In genomic region chr7:56018972-56019929, GRCm38 (mm10) we compare ENCODE assay signal across 8 mouse cellular contexts. TPM values are rescaled to one million over a fixed set of nuclear protein-coding genes. Genes with fewer than 3 reads are reported as not detected.
DNase-seq lines count a peak whose midpoint lies in the region; ATAC-seq lines count a peak whose summit lies in the region.

No protein-coding gene starts in this region.

- peak overlapping the region; percentile 79 for H3K9ac ChIP-seq in hindbrain, embryonic 11.5 days (ENCODE audit: low read depth, low read length)

- peak overlapping the region; percentile 50 for H3K4me2 ChIP-seq in hindbrain, embryonic 11.5 days (replicated peaks; ENCODE audit: low read depth, low read length)

- no peaks in the 10 kb centered on the region for H3K27me3 ChIP-seq in hindbrain, embryonic 11.5 days (ENCODE audit: control insufficient read depth, insufficient read depth, low read length)

- ATAC-seq in hindbrain, embryonic 11.5 days (ENCODE audit: low FRiP score), result peak; percentile 97

- H3K27ac ChIP-seq in hindbrain, embryonic 11.5 days (ENCODE audit: low read depth, low read length), result peak overlapping the region; percentile 79

- no peaks in the 10 kb centered on the region for H3K36me3 ChIP-seq in hindbrain, embryonic 11.5 days (ENCODE audit: control insufficient read depth, insufficient read depth, low read length)

- H3K4me1 ChIP-seq in hindbrain, embryonic 11.5 days (replicated peaks; ENCODE audit: control insufficient read depth, insufficient read depth, low read length), result no peaks in the 10 kb centered on the region

- WGBS in hindbrain, embryonic 11.5 days, result under 1% methylated on average over 41 of the region's 71 CpGs

- DNase-seq in R1 (ENCODE audit: low read depth, low spot score), result peak; percentile 93
- DNase-seq in cerebellum, postnatal 10 days, result peak; percentile 83 to 89
- DNase-seq in frontal cortex, postnatal 10 days (ENCODE audit: low spot score in 2 of 2), result peak; percentile 28 to 68
- DNase-seq in hindbrain, embryonic 11.5 days (ENCODE audit: low spot score), result peak; percentile 92
- DNase-seq in layer of hippocampus, postnatal 14 days (ENCODE audit: low spot score in 2 of 2), result peak; percentile 47 to 53
- peak; percentile 82 for DNase-seq in lung, postnatal 10 days
- peak; percentile 37 for DNase-seq in retina, adult 2 months (ENCODE audit: low read depth, low spot score)
- peak; percentile 46 for DNase-seq in thymus, postnatal 25 days

- no peaks in the 10 kb centered on the region for H3K9me3 ChIP-seq in hindbrain, embryonic 11.5 days (ENCODE audit: control insufficient read depth, low read length)

- peak overlapping the region; percentile 71 for H3K4me3 ChIP-seq in hindbrain, embryonic 11.5 days (ENCODE audit: low read depth, low read length)

RNA-seq across cellular contexts. Expression of gene Nipa1, which starts 0.5 kb away (rescaled TPM):
- 11.1 and 11.4 TPM in 2 replicates for polyA plus RNA-seq in hindbrain, embryonic 11.5 days (2014; fragmentation: Nextera tagmentation; extraction: Ambion mirVana)
- total RNA-seq in layer of hippocampus, postnatal 14 days (2021), result 10 to 100 TPM; 69.3 to 72.7 TPM

RNA-seq across cellular contexts. Expression of gene Herc2, which starts 30.7 kb away (rescaled TPM):
- 28.0 and 43.5 TPM in 2 replicates for polyA plus RNA-seq in hindbrain, embryonic 11.5 days (2014; fragmentation: Nextera tagmentation; extraction: Ambion mirVana)
- 100 to 1,000 TPM; 139 to 154 TPM for total RNA-seq in layer of hippocampus, postnatal 14 days (2021)

RNA-seq across cellular contexts. Expression of gene Nipa2, which starts 57.0 kb away (rescaled TPM):
- 48.4 and 49.7 TPM in 2 replicates for polyA plus RNA-seq in hindbrain, embryonic 11.5 days (2014; fragmentation: Nextera tagmentation; extraction: Ambion mirVana)
- total RNA-seq in layer of hippocampus, postnatal 14 days (2021), result 10 to 100 TPM; 63.0 to 63.3 TPM

Comparison
In these comparisons a context has a peak if more than half of its experiments do, and no peak if none do; other contexts are left out.
1. Peak in every context shown above with its lines: DNase-seq, ATAC-seq, H3K4me3 ChIP-seq and H3K27ac ChIP-seq.
2. DNase-seq: peak in every context shown above with its lines; median percentile 93 in R1; 92 in hindbrain, embryonic 11.5 days; 86 in cerebellum, postnatal 10 days; 82 in lung, postnatal 10 days; 50 in layer of hippocampus, postnatal 14 days; 48 in frontal cortex, postnatal 10 days; 46 in thymus, postnatal 25 days; 37 in retina, adult 2 months.